Mouse (Mus musculus): ENCODE data around the gene Eef2k. TPM values are rescaled to one million over a fixed set of nuclear protein-coding genes. Genes with fewer than 3 reads are reported as not detected.
A peak's percentile ranks its signal among the peaks of the same experiment; 100 is the strongest.

Gene Eef2k
- polyA plus RNA-seq, 1 experiment from 2014 or later = 40.3 TPM

GRCm38 (mm10) chr7:120862196-120862595, 19.6 kb downstream of the Eef2k start:
- Histone ChIP-seq H3K36me3 (ENCODE audit: control insufficient read depth, insufficient read depth) (peaks cover 3% of the 10 kb centered on the region; the same call in 1 of the 2 replicates), H3K4me2 (ENCODE audit: low read length) (no peak overlapping the region), H3K4me1 (replicated peaks; ENCODE audit: control insufficient read depth, insufficient read depth, low read length) (peaks cover 8% of the 10 kb centered on the region), H3K27ac (ENCODE audit: low read length) (no peak overlapping the region), H3K4me3 (replicated peaks; ENCODE audit: low read length) (no peak overlapping the region), H3K9ac (replicated peaks; ENCODE audit: low read depth, low read length) (no peak overlapping the region), H3K27me3 (replicated peaks; ENCODE audit: control insufficient read depth, insufficient read depth, low read length) (no peaks in the 10 kb centered on the region), H3K9me3 (ENCODE audit: control insufficient read depth, low read length) (no peaks in the 10 kb centered on the region)
- WGBS = 23% methylated on average over 3 of the region's 3 CpGs
- no peak for ATAC-seq

- H3K27me3 ChIP-seq (replicated peaks; ENCODE audit: control insufficient read depth, insufficient read depth, low read length) = no peaks in the 10 kb centered on the region
- H3K4me2 ChIP-seq (ENCODE audit: low read length) = no peak overlapping the region
- WGBS = 74% methylated on average over 7 of the region's 7 CpGs
- ATAC-seq = no peak
- H3K4me1 ChIP-seq (replicated peaks; ENCODE audit: control insufficient read depth, insufficient read depth, low read length) = peaks cover 8% of the 10 kb centered on the region
- H3K27ac ChIP-seq (ENCODE audit: low read length) = no peak overlapping the region
- peaks cover 3% of the 10 kb centered on the region; the same call in 1 of the 2 replicates for H3K36me3 ChIP-seq (ENCODE audit: control insufficient read depth, insufficient read depth)
- no peaks in the 10 kb centered on the region for H3K9me3 ChIP-seq (ENCODE audit: control insufficient read depth, low read length)
- H3K4me3 ChIP-seq (replicated peaks; ENCODE audit: low read length) = no peak overlapping the region
- H3K9ac ChIP-seq (replicated peaks; ENCODE audit: low read depth, low read length) = no peak overlapping the region
Measured at GRCm38 (mm10) chr7:120862626-120863025, 20.0 kb downstream of the Eef2k start.

GRCm38 (mm10) chr7:120863476-120863875, 20.8 kb downstream of the Eef2k start:
- Histone ChIP-seq H3K4me1 (replicated peaks; ENCODE audit: control insufficient read depth, insufficient read depth, low read length) (peaks cover 8% of the 10 kb centered on the region), H3K4me3 (replicated peaks; ENCODE audit: low read length) (no peak overlapping the region), H3K27me3 (replicated peaks; ENCODE audit: control insufficient read depth, insufficient read depth, low read length) (no peaks in the 10 kb centered on the region), H3K27ac (ENCODE audit: low read length) (no peak overlapping the region), H3K4me2 (ENCODE audit: low read length) (no peak overlapping the region), H3K36me3 (ENCODE audit: control insufficient read depth, insufficient read depth) (peaks cover 2% of the 10 kb centered on the region; the same call in 1 of the 2 replicates), H3K9ac (replicated peaks; ENCODE audit: low read depth, low read length) (no peak overlapping the region), H3K9me3 (ENCODE audit: control insufficient read depth, low read length) (no peaks in the 10 kb centered on the region)
- 76% methylated on average over 5 of the region's 5 CpGs for whole genome bisulfite sequencing
- ATAC-seq = no peak

- Histone ChIP-seq H3K4me1 (replicated peaks; ENCODE audit: control insufficient read depth, insufficient read depth, low read length) (peaks cover 8% of the 10 kb centered on the region), H3K9ac (replicated peaks; ENCODE audit: low read depth, low read length) (no peak overlapping the region), H3K9me3 (ENCODE audit: control insufficient read depth, low read length) (no peaks in the 10 kb centered on the region), H3K27me3 (replicated peaks; ENCODE audit: control insufficient read depth, insufficient read depth, low read length) (no peaks in the 10 kb centered on the region), H3K27ac (ENCODE audit: low read length) (no peak overlapping the region), H3K36me3 (ENCODE audit: control insufficient read depth, insufficient read depth) (no peaks in the 10 kb centered on the region; the same call in 1 of the 2 replicates), H3K4me2 (ENCODE audit: low read length) (no peak overlapping the region), H3K4me3 (replicated peaks; ENCODE audit: low read length) (no peak overlapping the region)
- ATAC-seq = peak; percentile 74
- 11% methylated on average over 7 of the region's 7 CpGs for WGBS
Measured at GRCm38 (mm10) chr7:120865100-120865499, 22.5 kb downstream of the Eef2k start.

GRCm38 (mm10) chr7:120865832-120866231, 23.2 kb downstream of the Eef2k start:
- Histone ChIP-seq H3K4me1 (replicated peaks; ENCODE audit: control insufficient read depth, insufficient read depth, low read length) (peaks cover 8% of the 10 kb centered on the region), H3K36me3 (ENCODE audit: control insufficient read depth, insufficient read depth) (no peaks in the 10 kb centered on the region; the same call in 1 of the 2 replicates), H3K4me2 (ENCODE audit: low read length) (no peak overlapping the region), H3K9ac (replicated peaks; ENCODE audit: low read depth, low read length) (no peak overlapping the region), H3K27ac (ENCODE audit: low read length) (no peak overlapping the region), H3K9me3 (ENCODE audit: control insufficient read depth, low read length) (no peaks in the 10 kb centered on the region), H3K27me3 (replicated peaks; ENCODE audit: control insufficient read depth, insufficient read depth, low read length) (no peaks in the 10 kb centered on the region), H3K4me3 (replicated peaks; ENCODE audit: low read length) (no peak overlapping the region)
- WGBS = 59% methylated on average over 4 of the region's 4 CpGs
- ATAC-seq = no peak

GRCm38 (mm10) chr7:120866684-120867083, 24.1 kb downstream of the Eef2k start:
- H3K4me3 ChIP-seq (replicated peaks; ENCODE audit: low read length) = no peak overlapping the region
- peaks cover 8% of the 10 kb centered on the region for H3K4me1 ChIP-seq (replicated peaks; ENCODE audit: control insufficient read depth, insufficient read depth, low read length)
- no peak overlapping the region for H3K27ac ChIP-seq (ENCODE audit: low read length)
- no peak overlapping the region for H3K9ac ChIP-seq (replicated peaks; ENCODE audit: low read depth, low read length)
- no peaks in the 10 kb centered on the region for H3K27me3 ChIP-seq (replicated peaks; ENCODE audit: control insufficient read depth, insufficient read depth, low read length)
- no peaks in the 10 kb centered on the region for H3K36me3 ChIP-seq (ENCODE audit: control insufficient read depth, insufficient read depth)
- no peak for ATAC-seq
- H3K4me2 ChIP-seq (ENCODE audit: low read length) = no peak overlapping the region
- no peaks in the 10 kb centered on the region for H3K9me3 ChIP-seq (ENCODE audit: control insufficient read depth, low read length)
- WGBS = 88% methylated on average over 2 of the region's 2 CpGs

- no peak for ATAC-seq
- no peak overlapping the region for H3K9ac ChIP-seq (replicated peaks; ENCODE audit: low read depth, low read length)
Measured at GRCm38 (mm10) chr7:120867720-120868119, 25.1 kb downstream of the Eef2k start.

GRCm38 (mm10) chr7:120869883-120870282, 27.3 kb downstream of the Eef2k start:
- 65% methylated on average over 5 of the region's 5 CpGs for WGBS
- no peak overlapping the region for H3K4me2 ChIP-seq (ENCODE audit: low read length)
- no peak for ATAC-seq
- no peak overlapping the region for H3K4me3 ChIP-seq (replicated peaks; ENCODE audit: low read length)
- H3K4me1 ChIP-seq (replicated peaks; ENCODE audit: control insufficient read depth, insufficient read depth, low read length) = peaks cover 5% of the 10 kb centered on the region
- H3K27me3 ChIP-seq (replicated peaks; ENCODE audit: control insufficient read depth, insufficient read depth, low read length) = no peaks in the 10 kb centered on the region
- H3K9me3 ChIP-seq (ENCODE audit: control insufficient read depth, low read length) = no peaks in the 10 kb centered on the region
- no peaks in the 10 kb centered on the region for H3K36me3 ChIP-seq (ENCODE audit: control insufficient read depth, insufficient read depth)
- no peak overlapping the region; the same call in 1 of the 2 replicates for H3K27ac ChIP-seq (ENCODE audit: low read length)
- H3K9ac ChIP-seq (replicated peaks; ENCODE audit: low read depth, low read length) = no peak overlapping the region

More at GRCm38 (mm10) chr7:120867720-120868119, 25.1 kb downstream of the Eef2k start:
- Histone ChIP-seq H3K4me3 (replicated peaks; ENCODE audit: low read length) (no peak overlapping the region), H3K4me1 (replicated peaks; ENCODE audit: control insufficient read depth, insufficient read depth, low read length) (peaks cover 8% of the 10 kb centered on the region), H3K4me2 (ENCODE audit: low read length) (no peak overlapping the region), H3K9me3 (ENCODE audit: control insufficient read depth, low read length) (no peaks in the 10 kb centered on the region), H3K27ac (ENCODE audit: low read length) (no peak overlapping the region), H3K27me3 (replicated peaks; ENCODE audit: control insufficient read depth, insufficient read depth, low read length) (no peaks in the 10 kb centered on the region), H3K36me3 (ENCODE audit: control insufficient read depth, insufficient read depth) (no peaks in the 10 kb centered on the region)
- 75% methylated on average over 1 of the region's 1 CpGs for WGBS

- ATAC-seq = no peak
- Histone ChIP-seq H3K9ac (replicated peaks; ENCODE audit: low read depth, low read length) (no peak overlapping the region), H3K27me3 (replicated peaks; ENCODE audit: control insufficient read depth, insufficient read depth, low read length) (no peaks in the 10 kb centered on the region), H3K27ac (ENCODE audit: low read length) (no peak overlapping the region), H3K36me3 (ENCODE audit: control insufficient read depth, insufficient read depth) (no peaks in the 10 kb centered on the region), H3K9me3 (ENCODE audit: control insufficient read depth, low read length) (no peaks in the 10 kb centered on the region), H3K4me3 (replicated peaks; ENCODE audit: low read length) (no peak overlapping the region), H3K4me2 (ENCODE audit: low read length) (no peak overlapping the region), H3K4me1 (replicated peaks; ENCODE audit: control insufficient read depth, insufficient read depth, low read length) (no peaks in the 10 kb centered on the region)
- WGBS = 64% methylated on average over 5 of the region's 5 CpGs
Measured at GRCm38 (mm10) chr7:120870431-120871008, 27.9 kb downstream of the Eef2k start.

- WGBS = 86% methylated on average over 12 of the region's 12 CpGs
- no peak overlapping the region for H3K4me2 ChIP-seq (ENCODE audit: low read length)
- no peaks in the 10 kb centered on the region for H3K4me1 ChIP-seq (replicated peaks; ENCODE audit: control insufficient read depth, insufficient read depth, low read length)
- ATAC-seq = no peak
- no peaks in the 10 kb centered on the region for H3K36me3 ChIP-seq (ENCODE audit: control insufficient read depth, insufficient read depth)
- H3K4me3 ChIP-seq (replicated peaks; ENCODE audit: low read length) = no peak overlapping the region
- H3K27me3 ChIP-seq (replicated peaks; ENCODE audit: control insufficient read depth, insufficient read depth, low read length) = no peaks in the 10 kb centered on the region
- H3K9me3 ChIP-seq (ENCODE audit: control insufficient read depth, low read length) = no peaks in the 10 kb centered on the region
- H3K27ac ChIP-seq (ENCODE audit: low read length) = no peak overlapping the region
- H3K9ac ChIP-seq (replicated peaks; ENCODE audit: low read depth, low read length) = no peak overlapping the region
Measured at GRCm38 (mm10) chr7:120873083-120873482, 30.5 kb downstream of the Eef2k start.
